Mouse (Mus musculus) frontal cortex, postnatal 10 days (tissue): ENCODE measurements around the gene Rbms2.
"Not testable (repeated sequence)": the region's sequence is repeated elsewhere in the genome, so short reads cannot be mapped to it uniquely, and the experiment has no call there.

ENCODE experiments used
- DNase-seq, 2 experiments: peaks; one replicate each; pipeline ENCODE4 v3.0.0; 2022; ENCODE audit warnings: low spot score in 2 of 2, mixed read lengths in 1 of 2

Rbms2 gene

GRCm38 (mm10) chr10:128179989-128180388, at the start of gene Rbms2:
Gene Rbms2 (minus strand): TSS chr10:128180297.
- no peak for DNase-seq

DNA sequence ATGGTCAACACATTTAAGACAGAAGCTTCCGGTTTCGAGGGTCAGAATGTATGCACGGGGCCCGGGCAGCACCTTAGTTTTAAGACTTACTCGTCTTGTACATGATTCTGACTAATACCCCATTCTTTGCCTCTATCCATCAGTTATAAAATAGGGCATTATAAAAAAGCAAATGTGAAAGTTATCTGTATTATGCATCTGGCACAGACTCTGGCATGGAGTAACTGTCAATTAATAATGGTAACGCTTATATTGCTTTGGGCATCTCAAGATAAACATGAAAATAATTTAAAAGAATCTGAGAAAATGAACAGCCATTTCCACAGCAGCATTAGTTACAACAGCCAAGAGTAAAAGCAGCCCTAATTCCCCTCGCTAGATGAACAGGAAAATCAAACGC, 47.9 kb upstream of the Rbms2 start:
- DNase-seq = no peak

DNA sequence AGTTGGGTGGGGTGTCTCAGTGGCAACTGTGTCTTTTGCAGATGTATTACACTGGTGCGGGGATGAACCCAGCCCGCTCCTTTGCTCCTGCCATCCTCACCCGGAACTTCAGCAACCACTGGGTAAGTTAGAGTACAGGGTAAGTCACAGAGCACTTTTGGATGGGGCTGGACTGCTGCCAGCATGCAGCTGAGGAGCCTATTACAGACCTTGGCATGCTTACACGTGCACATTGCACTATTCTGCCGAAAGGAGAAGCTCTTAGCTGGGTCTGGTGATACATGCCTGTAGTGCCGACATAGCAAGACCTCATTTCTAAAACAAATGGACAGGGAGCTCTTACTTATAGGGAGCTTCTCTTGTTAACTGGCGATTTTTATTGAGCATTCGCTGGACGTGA, 47.5 kb upstream of the Rbms2 start:
- no peak for DNase-seq

DNA sequence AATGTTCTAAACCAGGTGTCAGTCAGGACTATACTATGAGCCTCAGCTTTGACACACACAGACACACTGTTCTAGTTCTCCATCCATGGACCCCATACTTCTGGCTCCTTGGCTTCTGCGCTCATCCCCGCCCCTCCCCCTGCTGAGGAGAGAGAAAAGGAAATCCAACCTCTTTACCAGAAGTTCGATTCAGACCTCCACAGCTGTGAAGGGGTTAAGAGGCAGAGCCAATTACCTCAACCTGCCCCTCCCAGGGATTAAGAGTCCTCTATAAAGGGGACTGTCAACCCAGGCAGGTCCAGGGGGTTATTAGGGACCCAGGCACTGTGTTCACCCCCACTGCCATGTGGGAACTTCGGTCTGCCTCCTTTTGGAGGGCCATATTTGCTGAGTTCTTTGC, 45.4 kb upstream of the Rbms2 start, which contains the start of gene Mip:
TSS of gene Mip (plus strand) at position 301 of the 400 bp plus-strand sequence.
- no peak for DNase-seq

DNA sequence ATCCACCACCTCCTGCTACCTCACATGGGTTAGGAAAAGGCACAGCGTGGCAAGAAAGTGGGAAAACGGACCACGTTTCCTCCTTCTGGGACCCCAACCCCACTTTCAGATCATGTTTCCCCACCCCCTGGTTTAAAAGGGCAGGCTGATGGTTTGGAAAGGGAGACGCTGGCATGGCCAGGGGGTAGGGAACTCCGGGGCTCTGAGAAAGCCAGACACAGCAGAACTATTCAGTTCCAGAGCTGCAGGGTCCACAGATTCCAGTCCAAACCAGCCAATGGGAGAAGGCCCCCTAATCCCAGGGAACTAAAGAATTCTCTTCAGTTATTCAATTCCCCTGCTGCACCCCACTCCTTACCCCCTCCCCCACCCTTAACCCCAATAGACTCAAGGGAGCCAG, 45.0 kb upstream of the Rbms2 start:
- DNase-seq = no peak

GRCm38 (mm10) chr10:128221533-128222286, 41.6 kb upstream of the Rbms2 start:
- no peak for DNase-seq

DNA sequence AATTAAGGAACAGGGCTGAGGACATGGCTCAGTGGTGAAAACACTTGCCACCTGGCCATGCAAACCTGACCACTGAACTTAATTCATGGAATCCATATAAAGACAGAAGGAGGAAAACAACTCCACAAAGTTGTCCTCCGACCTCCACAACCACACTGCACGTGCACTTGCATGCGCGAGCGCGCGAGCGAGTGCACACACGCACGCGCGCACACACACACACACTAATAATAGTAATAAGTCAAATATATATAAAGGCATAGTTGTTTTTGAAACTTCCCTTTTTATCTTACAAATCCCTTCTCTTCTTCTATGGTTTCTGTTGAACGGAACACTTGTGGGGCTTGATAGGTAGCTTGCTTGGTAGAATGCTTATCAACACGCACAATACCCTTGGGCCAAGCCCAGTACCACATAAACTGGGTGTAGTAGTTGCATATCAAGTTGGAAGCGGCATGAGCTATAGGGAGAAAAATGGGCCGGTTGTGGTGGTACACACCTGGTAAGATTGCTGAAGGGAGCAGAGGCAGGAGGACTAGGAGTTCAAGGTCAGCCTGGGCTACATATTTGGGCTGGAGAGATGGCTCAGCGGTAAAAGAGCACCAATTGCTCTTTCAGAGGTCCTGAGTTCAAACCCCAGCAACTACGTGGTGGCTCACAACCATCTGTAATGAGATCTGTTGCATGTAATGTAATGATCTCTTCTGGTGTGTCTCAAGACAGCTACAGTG, 38.5 kb upstream of the Rbms2 start:
- DNase-seq = no peak

- DNase-seq = no peak
Measured at GRCm38 (mm10) chr10:128214981-128215380, 34.9 kb upstream of the Rbms2 start.

GRCm38 (mm10) chr10:128214112-128214511, 34.0 kb upstream of the Rbms2 start:
- not testable (repeated sequence) for DNase-seq

DNA sequence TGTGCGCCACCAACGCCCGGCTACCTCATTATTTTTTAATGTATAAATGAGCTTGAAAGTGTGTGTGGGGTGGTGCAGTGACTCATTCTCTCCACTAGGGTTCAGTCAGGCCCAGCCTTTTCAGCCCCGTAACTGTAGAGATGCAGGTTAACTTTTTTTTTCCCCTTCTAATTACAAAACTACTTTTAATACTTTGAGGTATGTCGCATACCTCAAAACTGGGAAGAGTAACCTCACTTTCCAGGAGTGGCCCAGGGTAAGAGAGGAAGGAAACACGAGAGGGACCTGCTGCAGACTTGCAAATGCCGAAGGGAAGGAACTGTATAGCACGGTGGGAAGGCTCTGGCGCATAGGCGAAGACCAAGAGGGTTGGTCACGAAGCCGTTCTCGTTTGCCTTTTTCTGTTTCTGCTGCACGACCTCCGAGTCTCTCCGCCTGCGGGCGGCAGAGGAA, 32.8 kb upstream of the Rbms2 start:
- DNase-seq = peak in 1 of 2 experiments; percentile 44

- no peak for DNase-seq
Measured at GRCm38 (mm10) chr10:128212148-128212547, 32.1 kb upstream of the Rbms2 start.

- DNase-seq = peak; percentile 86 to 88
Measured at GRCm38 (mm10) chr10:128211390-128212108, 31.5 kb upstream of the Rbms2 start, which contains the start of gene Spryd4. Gene Spryd4 (minus strand): TSS chr10:128211807.

- no peak for DNase-seq
Measured at GRCm38 (mm10) chr10:128210954-128211353, 30.9 kb upstream of the Rbms2 start.

GRCm38 (mm10) chr10:128210131-128210530, 30.0 kb upstream of the Rbms2 start:
- no peak for DNase-seq

GRCm38 (mm10) chr10:128209311-128210009, 29.4 kb upstream of the Rbms2 start:
- no peak for DNase-seq

DNA sequence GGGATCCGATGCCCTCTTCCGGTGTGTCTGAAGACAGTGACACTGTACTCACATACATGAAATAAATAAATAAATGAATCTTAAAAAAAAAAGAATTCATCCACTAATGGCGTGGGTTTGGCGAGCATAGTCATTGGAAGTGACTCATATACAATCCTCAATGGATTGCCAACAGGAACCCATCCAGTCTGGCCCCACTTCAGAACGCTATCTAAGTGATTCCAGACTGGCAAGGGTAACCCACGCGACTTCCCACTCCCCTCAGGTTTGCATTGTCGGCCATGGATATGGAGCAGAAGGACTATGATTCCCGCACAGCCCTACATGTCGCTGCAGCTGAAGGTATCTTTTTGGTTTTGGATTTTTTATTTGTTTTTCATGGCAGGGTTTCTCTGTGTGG, 28.2 kb upstream of the Rbms2 start:
- DNase-seq = no peak

GRCm38 (mm10) chr10:128204941-128205340, 24.8 kb upstream of the Rbms2 start:
- no peak for DNase-seq

GRCm38 (mm10) chr10:128201856-128202255, 21.8 kb upstream of the Rbms2 start:
- no peak for DNase-seq

GRCm38 (mm10) chr10:128194551-128195461, 14.7 kb upstream of the Rbms2 start:
- peak in 1 of 2 experiments; percentile 36 for DNase-seq

DNA sequence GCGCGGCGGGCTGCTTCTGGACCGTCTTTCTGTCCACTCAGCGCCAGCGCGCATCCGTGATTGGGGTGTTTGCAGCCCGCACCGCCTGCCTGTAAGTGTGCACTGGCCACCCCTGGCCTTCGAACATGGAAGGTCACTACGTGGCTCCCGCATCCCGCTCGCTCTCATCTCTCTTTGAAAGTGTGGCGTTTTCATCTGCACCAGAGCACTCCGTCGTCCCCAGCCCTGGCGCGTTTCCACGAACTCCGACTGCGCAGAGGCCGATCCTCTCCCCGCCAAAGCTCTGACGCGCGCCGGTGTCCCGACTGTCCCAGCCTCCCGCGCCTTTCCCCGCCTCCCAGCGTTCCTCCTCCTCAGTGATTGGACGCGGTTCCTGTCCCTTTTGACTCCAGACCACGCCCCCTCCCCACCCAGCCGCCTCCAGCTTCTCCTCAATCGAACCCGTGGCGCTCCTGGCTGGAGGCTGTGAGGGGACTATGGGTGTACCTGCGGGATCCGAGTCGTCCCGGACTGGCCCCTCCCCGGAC, 14.0 kb upstream of the Rbms2 start, which contains the start of gene Gls2:
TSS of gene Gls2 (plus strand) at position 434 of the 527 bp plus-strand sequence.
- DNase-seq = peak; percentile 95 to 97
